Mouse (Mus musculus): Measurements from ENCODE around the gene Serpinf2.
A peak's percentile ranks its signal among the peaks of the same experiment; 100 is the strongest.
"Not testable (repeated sequence)": the region's sequence is repeated elsewhere in the genome, so short reads cannot be mapped to it uniquely, and the experiment has no call there.

Gene Serpinf2

GRCm38 (mm10) chr11:75459751-75460102 lies 20.3 kb upstream of the Serpinf2 start:
- DNase-seq (ENCODE audit: extremely low read depth, insufficient read length, low spot score), result peak; percentile 48

- DNase-seq (ENCODE audit: extremely low read depth, insufficient read length, low spot score), result no peak
Measured at GRCm38 (mm10) chr11:75459141-75459711, 19.8 kb upstream of the Serpinf2 start.

GRCm38 (mm10) chr11:75458628-75459041 lies 19.2 kb upstream of the Serpinf2 start:
- peak; percentile 76 for DNase-seq (ENCODE audit: extremely low read depth, insufficient read length, low spot score)

- peak; percentile 48 for DNase-seq (ENCODE audit: extremely low read depth, insufficient read length, low spot score)
Measured at GRCm38 (mm10) chr11:75458169-75458568, 18.8 kb upstream of the Serpinf2 start.

GRCm38 (mm10) chr11:75456440-75456871 lies 17.1 kb upstream of the Serpinf2 start:
- no peak for DNase-seq (ENCODE audit: extremely low read depth, insufficient read length, low spot score)

GRCm38 (mm10) chr11:75455971-75456370 lies 16.6 kb upstream of the Serpinf2 start:
- DNase-seq (ENCODE audit: extremely low read depth, insufficient read length, low spot score), result not testable (repeated sequence)

GRCm38 (mm10) chr11:75455041-75455736 lies 15.8 kb upstream of the Serpinf2 start:
- no peak for DNase-seq (ENCODE audit: extremely low read depth, insufficient read length, low spot score)

- DNase-seq (ENCODE audit: extremely low read depth, insufficient read length, low spot score), result peak; percentile 88
Measured at GRCm38 (mm10) chr11:75453991-75454930, 14.9 kb upstream of the Serpinf2 start, which contains the start of gene Wdr81. Wdr81 (minus strand) TSS chr11:75454717.

GRCm38 (mm10) chr11:75452812-75453557 lies 13.6 kb upstream of the Serpinf2 start:
- DNase-seq (ENCODE audit: extremely low read depth, insufficient read length, low spot score), result no peak

- no peak for DNase-seq (ENCODE audit: extremely low read depth, insufficient read length, low spot score)
Measured at GRCm38 (mm10) chr11:75452081-75452480, 12.7 kb upstream of the Serpinf2 start.

GRCm38 (mm10) chr11:75450936-75451335 lies 11.5 kb upstream of the Serpinf2 start:
- DNase-seq (ENCODE audit: extremely low read depth, insufficient read length, low spot score), result no peak

GRCm38 (mm10) chr11:75450304-75450908 lies 11.0 kb upstream of the Serpinf2 start:
- no peak for DNase-seq (ENCODE audit: extremely low read depth, insufficient read length, low spot score)

- no peak for DNase-seq (ENCODE audit: extremely low read depth, insufficient read length, low spot score)
Measured at GRCm38 (mm10) chr11:75449695-75450094, 10.3 kb upstream of the Serpinf2 start.

GRCm38 (mm10) chr11:75448575-75448974 lies 9.2 kb upstream of the Serpinf2 start:
- no peak for DNase-seq (ENCODE audit: extremely low read depth, insufficient read length, low spot score)

GRCm38 (mm10) chr11:75443711-75444110 lies 4.3 kb upstream of the Serpinf2 start:
- DNase-seq (ENCODE audit: extremely low read depth, insufficient read length, low spot score), result no peak

GRCm38 (mm10) chr11:75441601-75442000 lies 2.2 kb upstream of the Serpinf2 start:
- DNase-seq (ENCODE audit: extremely low read depth, insufficient read length, low spot score), result no peak

GRCm38 (mm10) chr11:75441034-75441433 lies 1.6 kb upstream of the Serpinf2 start:
- no peak for DNase-seq (ENCODE audit: extremely low read depth, insufficient read length, low spot score)

GRCm38 (mm10) chr11:75439951-75440350 lies 560 bp upstream of the Serpinf2 start:
- DNase-seq (ENCODE audit: extremely low read depth, insufficient read length, low spot score), result no peak

GRCm38 (mm10) chr11:75438804-75439203 lies 587 bp downstream of the Serpinf2 start:
- DNase-seq (ENCODE audit: extremely low read depth, insufficient read length, low spot score), result no peak

- no peak for DNase-seq (ENCODE audit: extremely low read depth, insufficient read length, low spot score)
Measured at GRCm38 (mm10) chr11:75438194-75438593, 1.2 kb downstream of the Serpinf2 start.
